Mouse (Mus musculus) forebrain, postnatal 0 days (tissue): ENCODE results near the gene Chn1. TPM values are rescaled to one million over a fixed set of nuclear protein-coding genes. Genes with fewer than 3 reads are reported as not detected.

Experiments used
- ATAC-seq: fragments of 200-750 bp; cut with Nextera tagmentation; 2 replicates; pipeline ENCODE4 v1.8.0; 2017; ENCODE audit warnings: mild to moderate bottlenecking, moderate library complexity
- DNase-seq: peaks from one replicate; pipeline ENCODE4 v3.0.0-alpha.2; 2015
- H3K27ac ChIP-seq: fragments of 300-500 bp; sonication (generic); 2 replicates; pipeline ENCODE4 v1.5.1; 2014; ENCODE audit warnings: low read depth, mild to moderate bottlenecking, antibody characterized with exemption, low read length, moderate library complexity, mixed read lengths
- H3K27me3 ChIP-seq: fragments of 300-500 bp; sonication (generic); 2 replicates; pipeline ENCODE4 v1.6.1; 2014; ENCODE audit warnings: mild to moderate bottlenecking, low read length, mixed read lengths; ENCODE audit not compliant: insufficient read depth
- H3K36me3 ChIP-seq: fragments of 300-500 bp; sonication (generic); 2 replicates; pipeline ENCODE4 v1.6.1; 2014; ENCODE audit warnings: mild to moderate bottlenecking, moderate library complexity; ENCODE audit not compliant: insufficient read depth
- H3K4me1 ChIP-seq: fragments of 300-500 bp; sonication (generic); 2 replicates; pipeline ENCODE4 v1.6.1; 2014; ENCODE audit warnings: antibody characterized with exemption; ENCODE audit not compliant: insufficient read depth
- H3K4me2 ChIP-seq: fragments of 300-500 bp; sonication (generic); 2 replicates; pipeline ENCODE4 v1.6.1; 2014; ENCODE audit warnings: low read depth, mild to moderate bottlenecking, moderate library complexity
- H3K4me3 ChIP-seq: fragments of 300-500 bp; sonication (generic); 2 replicates; pipeline ENCODE4 v1.5.1; 2014; ENCODE audit warnings: low read depth, low read length, mixed read lengths
- H3K9ac ChIP-seq: fragments of 300-500 bp; sonication (generic); 2 replicates; pipeline ENCODE4 v1.6.1; 2014; ENCODE audit warnings: mild to moderate bottlenecking
- H3K9me3 ChIP-seq: fragments of 300-500 bp; sonication (generic); 2 replicates; pipeline ENCODE4 v1.6.1; 2016; ENCODE audit warnings: low read length
- CTCF ChIP-seq: sonication (generic); IDR thresholded peaks from 2 replicates; pipeline ENCODE4 v1.5.1; 2016; ENCODE audit warnings: antibody characterized with exemption, control low read depth, low read depth
- WGBS: fragments of 180-500 bp; shearing (Covaris S2); extraction: QIAGEN DNeasy Blood & Tissue Kit; methylation state at CpG from one replicate; pipeline ENCODE4 v1.1.7; 2014; 5-methylcytosine and 5-hydroxymethylcytosine counted together
- polyA plus RNA-seq: library from polyadenylated mRNA; unstranded; fragments of >200 nt; fragmentation: Nextera tagmentation; extraction: Ambion mirVana; gene quantifications from 2 replicates; pipeline ENCODE4 v1.2.1, GENCODE M21; 2015
- total RNA-seq: library from RNA; depleted of rRNA; stranded (reverse); fragments of >200 nt; gene quantifications from 2 replicates; pipeline ENCODE4 v1.2.3, GENCODE M21; 2014

Gene Chn1
- total and polyA plus RNA-seq, 2 experiments from 2014 or later, result 102 to 136 TPM

DNA sequence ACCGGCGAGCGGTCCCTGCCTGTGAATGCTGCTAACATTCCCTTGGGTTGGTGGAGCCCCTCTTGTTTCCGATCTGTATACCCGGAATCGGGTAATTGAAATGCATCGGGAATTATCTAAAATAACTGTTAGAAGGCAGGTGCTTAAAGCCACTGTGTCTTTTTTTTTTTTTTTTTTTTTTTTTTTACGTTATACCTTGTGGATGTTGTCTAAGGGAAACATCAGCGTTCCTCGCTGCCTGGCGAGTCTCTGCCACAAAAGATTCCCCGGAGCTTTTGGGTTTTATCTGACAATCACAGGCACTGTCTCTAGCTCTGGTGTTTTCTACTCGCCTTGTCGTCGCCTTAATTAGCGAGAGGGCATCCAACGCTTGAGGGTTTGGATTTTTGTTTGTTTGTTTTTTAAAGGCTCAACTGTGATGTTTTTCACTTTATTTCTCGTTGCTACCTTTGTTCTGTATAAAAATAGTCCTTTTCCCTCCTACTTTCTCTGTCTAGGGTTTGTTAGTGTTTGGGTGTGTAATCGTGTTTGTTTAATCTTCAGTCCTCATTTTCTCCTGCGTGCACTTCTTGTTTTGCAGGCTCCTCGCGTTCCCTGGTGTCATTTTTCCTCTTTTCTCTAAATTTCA is 651 bp upstream of the Chn1 start:
- no peak for TF ChIP-seq CTCF
- peak overlapping the region; percentile 94 for H3K27ac ChIP-seq
- peak overlapping the region; percentile 69 for H3K9ac ChIP-seq
- under 1% methylated on average over 22 of the region's 22 CpGs for WGBS
- no peaks in the 10 kb centered on the region for H3K36me3 ChIP-seq
- peak overlapping the region; percentile 61 for H3K4me2 ChIP-seq
- peak overlapping the region; percentile 97 for H3K4me3 ChIP-seq
- DNase-seq, result no peak
- H3K4me1 ChIP-seq, result peaks cover 29% of the 10 kb centered on the region
- no peak for ATAC-seq
- no peaks in the 10 kb centered on the region for H3K9me3 ChIP-seq
- H3K27me3 ChIP-seq, result no peaks in the 10 kb centered on the region

GRCm38 (mm10) chr2:73772945-73773344 is 2.2 kb downstream of the Chn1 start:
- peaks cover 15% of the 10 kb centered on the region for H3K4me1 ChIP-seq
- H3K27ac ChIP-seq, result no peak overlapping the region
- no peaks in the 10 kb centered on the region for H3K27me3 ChIP-seq
- no peaks in the 10 kb centered on the region for H3K36me3 ChIP-seq
- 0 out of 2 replicates have a peak overlapping the region, but pooled peaks have one; percentile 97 for H3K4me3 ChIP-seq
- WGBS, result 9% methylated on average over 1 of the region's 1 CpGs
- peak overlapping the region; percentile 61 for H3K4me2 ChIP-seq
- ATAC-seq (no peak), DNase-seq (no peak)
- no peak for TF ChIP-seq CTCF
- no peaks in the 10 kb centered on the region for H3K9me3 ChIP-seq
- H3K9ac ChIP-seq, result peak overlapping the region; percentile 18; the same call in 1 of the 2 replicates

GRCm38 (mm10) chr2:73768669-73769068 is 6.5 kb downstream of the Chn1 start:
- WGBS, result 80% methylated on average over 4 of the region's 4 CpGs
- ATAC-seq, result no peak
- no peaks in the 10 kb centered on the region for H3K36me3 ChIP-seq
- DNase-seq, result no peak
- H3K9ac ChIP-seq, result no peak overlapping the region
- H3K9me3 ChIP-seq, result no peaks in the 10 kb centered on the region
- H3K4me3 ChIP-seq, result no peak overlapping the region
- no peak overlapping the region for H3K4me2 ChIP-seq
- H3K27me3 ChIP-seq, result no peaks in the 10 kb centered on the region
- peaks cover 6% of the 10 kb centered on the region for H3K4me1 ChIP-seq
- H3K27ac ChIP-seq, result no peak overlapping the region
- no peak for TF ChIP-seq CTCF

- Histone ChIP-seq H3K4me1 (no peaks in the 10 kb centered on the region), H3K4me3 (no peak overlapping the region), H3K9ac (no peak overlapping the region), H3K4me2 (no peak overlapping the region), H3K27me3 (no peaks in the 10 kb centered on the region), H3K36me3 (no peaks in the 10 kb centered on the region), H3K27ac (no peak overlapping the region), H3K9me3 (no peaks in the 10 kb centered on the region)
- DNase-seq (no peak), ATAC-seq (no peak)
- TF ChIP-seq CTCF, result no peak
- WGBS, result 33% methylated on average over 3 of the region's 3 CpGs
These were observed 11.6 kb downstream of the Chn1 start for GRCm38 (mm10) chr2:73763541-73763940.

- no peaks in the 10 kb centered on the region for H3K9me3 ChIP-seq
- no peak overlapping the region for H3K4me2 ChIP-seq
- ATAC-seq, result no peak
- DNase-seq, result no peak
- no peaks in the 10 kb centered on the region for H3K36me3 ChIP-seq
- 87% methylated on average over 7 of the region's 7 CpGs for WGBS
- no peak for TF ChIP-seq CTCF
- H3K9ac ChIP-seq, result no peak overlapping the region
- H3K4me3 ChIP-seq, result no peak overlapping the region
- H3K4me1 ChIP-seq, result no peaks in the 10 kb centered on the region
- H3K27ac ChIP-seq, result no peak overlapping the region
- no peaks in the 10 kb centered on the region for H3K27me3 ChIP-seq
These were observed 15.2 kb downstream of the Chn1 start for GRCm38 (mm10) chr2:73759899-73760298.

- no peak for ATAC-seq
- Histone ChIP-seq H3K4me1 (no peaks in the 10 kb centered on the region), H3K36me3 (no peaks in the 10 kb centered on the region), H3K27me3 (no peaks in the 10 kb centered on the region), H3K4me3 (no peak overlapping the region), H3K4me2 (no peak overlapping the region), H3K9ac (no peak overlapping the region), H3K27ac (no peak overlapping the region), H3K9me3 (no peaks in the 10 kb centered on the region)
- no peak for DNase-seq
- WGBS, result 87% methylated on average over 5 of the region's 5 CpGs
- no peak for TF ChIP-seq CTCF
These were observed 16.1 kb downstream of the Chn1 start for GRCm38 (mm10) chr2:73759027-73759426.

DNA sequence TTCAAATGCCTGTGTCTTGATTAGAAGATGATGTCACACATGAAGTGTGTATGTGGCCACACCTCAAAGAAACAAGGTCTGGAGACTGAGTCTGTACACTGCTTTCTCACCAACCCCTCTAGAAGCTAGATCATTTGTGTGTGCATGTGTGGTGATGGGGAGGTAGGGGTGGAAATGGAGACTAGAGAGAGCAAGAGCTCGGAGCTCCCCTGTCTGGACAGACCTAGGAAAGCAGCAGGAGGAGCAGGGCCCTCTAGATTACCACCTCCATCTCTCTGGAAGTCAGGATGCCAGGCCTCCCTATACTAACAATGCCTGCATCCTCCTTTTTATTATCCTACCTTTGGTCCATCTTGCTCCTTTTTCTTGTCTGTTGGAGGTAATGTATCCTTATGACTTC is 27.8 kb downstream of the Chn1 start:
- DNase-seq (no peak), ATAC-seq (no peak)
- no peak overlapping the region for H3K9ac ChIP-seq
- H3K27ac ChIP-seq, result no peak overlapping the region
- H3K9me3 ChIP-seq, result no peaks in the 10 kb centered on the region
- TF ChIP-seq CTCF, result no peak
- H3K4me3 ChIP-seq, result no peak overlapping the region
- H3K4me2 ChIP-seq, result no peak overlapping the region
- no peaks in the 10 kb centered on the region for H3K36me3 ChIP-seq
- no peaks in the 10 kb centered on the region for H3K27me3 ChIP-seq
- WGBS, result 91% methylated on average over 1 of the region's 1 CpGs
- no peaks in the 10 kb centered on the region for H3K4me1 ChIP-seq
